Mouse (Mus musculus) cortical plate, adult 2 months (tissue): ENCODE measurements around the gene Tcf7l2. TPM values are rescaled to one million over a fixed set of nuclear protein-coding genes. Genes with fewer than 3 reads are reported as not detected.
A peak's percentile ranks its signal among the peaks of the same experiment; 100 is the strongest.

Source experiments
- H3K27ac ChIP-seq: fragments of 200-500 bp; 2 replicates; pipeline ENCODE4 v1.5.1; 2012; ENCODE audit warnings: low read length, control low read depth, inconsistent platforms; ENCODE audit not compliant: insufficient read depth
- H3K4me1 ChIP-seq: fragments of 200-500 bp; 2 replicates; pipeline ENCODE4 v1.6.1; 2011; ENCODE audit warnings: low read length; ENCODE audit not compliant: control insufficient read depth, insufficient read depth
- H3K4me3 ChIP-seq: fragments of 200-500 bp; 2 replicates; pipeline ENCODE4 v1.5.1; 2011; ENCODE audit warnings: mild to moderate bottlenecking, low read length, control low read depth; ENCODE audit not compliant: insufficient read depth
- CTCF ChIP-seq: fragments of 200-500 bp; IDR thresholded peaks from 2 replicates; pipeline ENCODE4 v1.5.1; 2011; ENCODE audit warnings: mild to moderate bottlenecking, control low read depth, low read length; ENCODE audit not compliant: insufficient read depth; ENCODE audit errors: extremely low read depth
- POLR2A ChIP-seq: fragments of 200-500 bp; IDR thresholded peaks from 2 replicates; pipeline ENCODE4 v1.6.1; 2011; ENCODE audit warnings: mild to moderate bottlenecking, low read length, control low read depth; ENCODE audit not compliant: insufficient read depth; ENCODE audit errors: extremely low read depth
- polyA plus RNA-seq: library from polyadenylated mRNA; depleted of rRNA; stranded (reverse); fragments of >200 nt; gene quantifications from 2 replicates; pipeline ENCODE4 v1.2.3, GENCODE M21; 2012

Tcf7l2 gene
- polyA plus RNA-seq, 1 experiment = 6.0 TPM

GRCm38 (mm10) chr19:55800059-55800458, 58.4 kb downstream of the Tcf7l2 start:
- no peak overlapping the region for H3K27ac ChIP-seq
- no peak overlapping the region for H3K4me3 ChIP-seq
- TF ChIP-seq POLR2A = no peak
- TF ChIP-seq CTCF = no peak
- H3K4me1 ChIP-seq = 0 out of 2 replicates have a peak, but pooled peaks cover 1% of the 10 kb centered on the region

GRCm38 (mm10) chr19:55803121-55803520, 61.5 kb downstream of the Tcf7l2 start:
- no peak overlapping the region for H3K4me3 ChIP-seq
- H3K27ac ChIP-seq = no peak overlapping the region
- no peak for TF ChIP-seq POLR2A
- TF ChIP-seq CTCF = no peak
- H3K4me1 ChIP-seq = no peaks in the 10 kb centered on the region

- H3K27ac ChIP-seq = no peak overlapping the region
- H3K4me3 ChIP-seq = no peak overlapping the region
- TF ChIP-seq CTCF (no peak), POLR2A (no peak)
- H3K4me1 ChIP-seq = no peaks in the 10 kb centered on the region
These were observed 62.2 kb downstream of the Tcf7l2 start for GRCm38 (mm10) chr19:55803797-55804196.

- H3K27ac ChIP-seq = no peak overlapping the region
- H3K4me3 ChIP-seq = no peak overlapping the region
- H3K4me1 ChIP-seq = no peaks in the 10 kb centered on the region
- TF ChIP-seq POLR2A (no peak), CTCF (no peak)
These were observed 63.2 kb downstream of the Tcf7l2 start for GRCm38 (mm10) chr19:55804795-55805194.

- Histone ChIP-seq H3K4me1 (no peaks in the 10 kb centered on the region), H3K4me3 (no peak overlapping the region), H3K27ac (no peak overlapping the region)
- TF ChIP-seq POLR2A = no peak
- no peak for TF ChIP-seq CTCF
These were observed 65.0 kb downstream of the Tcf7l2 start for GRCm38 (mm10) chr19:55806434-55807193.

GRCm38 (mm10) chr19:55807194-55808053, 65.8 kb downstream of the Tcf7l2 start:
- Histone ChIP-seq H3K4me1 (no peaks in the 10 kb centered on the region), H3K4me3 (no peak overlapping the region), H3K27ac (no peak overlapping the region)
- TF ChIP-seq POLR2A (no peak), CTCF (0 out of 2 replicates have a peak, but pooled peaks have one; percentile 2)

GRCm38 (mm10) chr19:55808304-55808703, 66.7 kb downstream of the Tcf7l2 start:
- no peak for TF ChIP-seq CTCF
- TF ChIP-seq POLR2A = no peak
- H3K4me1 ChIP-seq = no peaks in the 10 kb centered on the region
- no peak overlapping the region for H3K27ac ChIP-seq
- H3K4me3 ChIP-seq = no peak overlapping the region

GRCm38 (mm10) chr19:55809539-55809938, 67.9 kb downstream of the Tcf7l2 start:
- H3K4me1 ChIP-seq = no peaks in the 10 kb centered on the region
- TF ChIP-seq POLR2A = no peak
- no peak for TF ChIP-seq CTCF
- no peak overlapping the region for H3K27ac ChIP-seq
- no peak overlapping the region for H3K4me3 ChIP-seq

GRCm38 (mm10) chr19:55812236-55812635, 70.6 kb downstream of the Tcf7l2 start:
- Histone ChIP-seq H3K27ac (no peak overlapping the region), H3K4me1 (no peaks in the 10 kb centered on the region), H3K4me3 (no peak overlapping the region)
- TF ChIP-seq POLR2A (no peak), CTCF (no peak)

- Histone ChIP-seq H3K4me3 (no peak overlapping the region), H3K4me1 (no peaks in the 10 kb centered on the region), H3K27ac (no peak overlapping the region)
- no peak for TF ChIP-seq POLR2A
- TF ChIP-seq CTCF = no peak
These were observed 73.6 kb downstream of the Tcf7l2 start for GRCm38 (mm10) chr19:55815010-55815790.
